Mouse (Mus musculus) embryonic fibroblast, embryonic 13.5 days (primary cell): Measurements from ENCODE around the gene Serpine2.

Experiments
- CTCF ChIP-seq: IDR thresholded peaks from 2 replicates; pipeline ENCODE4 v1.5.1; 2011; ENCODE audit warnings: mild to moderate bottlenecking, control low read depth, low read length, moderate library complexity, borderline replicate concordance; ENCODE audit not compliant: insufficient read depth
- POLR2A ChIP-seq: IDR thresholded peaks from 2 replicates; pipeline ENCODE4 v1.6.1; 2011; ENCODE audit warnings: low read depth, mild to moderate bottlenecking, control low read depth, low read length, moderate library complexity

- TF ChIP-seq CTCF (no peak), POLR2A (no peak)
Observed at GRCm38 (mm10) chr1:79815446-79815845, 45.5 kb downstream of the Serpine2 start.
